Mouse (Mus musculus): Measurements from ENCODE around the gene Lin28b.

Gene Lin28b

DNA sequence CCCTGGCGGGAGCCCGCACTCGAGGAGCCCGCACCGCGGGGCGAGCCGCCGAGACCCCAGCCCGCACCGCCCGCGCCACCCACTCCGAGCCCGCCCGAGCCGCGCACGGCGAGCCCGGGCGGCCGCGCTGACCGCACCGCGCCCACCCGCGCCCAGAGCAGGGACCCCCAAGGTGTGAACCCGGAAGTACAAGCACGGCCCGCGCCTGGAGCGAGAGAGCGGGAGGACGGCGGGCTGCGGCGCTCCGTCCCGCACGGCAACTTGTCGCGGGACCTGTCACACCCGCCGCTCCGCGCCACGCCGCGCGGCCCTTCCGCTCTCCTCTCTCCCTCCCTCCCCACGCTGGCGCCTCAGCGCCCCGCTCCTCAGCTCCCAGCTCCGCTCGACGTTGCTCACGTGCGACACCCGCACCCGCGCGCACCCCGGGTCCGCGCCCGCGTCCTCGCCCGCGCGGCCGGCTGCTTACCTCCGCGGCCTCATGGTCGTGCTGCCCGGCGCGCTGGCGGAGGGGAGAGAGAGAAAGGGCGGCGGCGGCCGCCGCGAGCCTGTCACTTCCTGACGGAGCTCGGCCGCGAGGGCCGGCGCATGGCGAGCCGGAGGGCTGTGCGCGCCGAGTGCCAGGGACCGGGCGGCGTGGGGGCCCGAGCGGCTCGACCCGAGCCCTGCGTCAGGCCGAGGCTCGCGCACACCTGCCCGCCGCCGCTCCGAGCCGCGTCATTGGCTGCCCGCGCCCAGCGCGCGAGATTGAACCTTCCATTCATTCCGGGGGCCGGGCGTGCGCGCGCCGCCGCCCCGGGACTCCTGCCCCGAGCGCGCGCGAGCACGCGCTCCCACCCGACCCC, at the start of gene Lin28b:
Gene Lin28b, minus strand, starts transcription at position 635 of the 842 bp plus-strand sequence.
- ATAC-seq (ENCODE audit: insufficient number of reproducible peaks, low FRiP score, low TSS enrichment), result peak; percentile 79

DNA sequence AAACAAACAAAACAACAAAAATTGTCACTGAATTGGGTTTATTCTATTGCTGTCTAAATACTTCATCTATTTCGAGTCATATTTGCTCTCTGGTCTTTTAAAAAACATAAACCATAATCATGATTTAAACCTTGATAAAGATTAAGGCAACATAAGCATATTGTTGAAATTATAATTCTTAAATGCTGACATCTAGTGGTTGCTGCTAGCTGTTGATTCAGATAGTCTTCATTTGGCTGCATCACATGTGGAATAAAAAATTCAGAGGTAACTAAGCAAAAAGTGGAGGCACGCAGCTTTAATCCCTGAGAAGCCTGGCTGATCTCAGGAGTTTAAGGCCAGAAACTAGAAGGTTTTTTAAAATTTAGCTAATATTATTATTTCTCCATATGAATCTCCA, 25.6 kb upstream of the Lin28b start:
- no peak for ATAC-seq (ENCODE audit: insufficient number of reproducible peaks, low FRiP score, low TSS enrichment)

DNA sequence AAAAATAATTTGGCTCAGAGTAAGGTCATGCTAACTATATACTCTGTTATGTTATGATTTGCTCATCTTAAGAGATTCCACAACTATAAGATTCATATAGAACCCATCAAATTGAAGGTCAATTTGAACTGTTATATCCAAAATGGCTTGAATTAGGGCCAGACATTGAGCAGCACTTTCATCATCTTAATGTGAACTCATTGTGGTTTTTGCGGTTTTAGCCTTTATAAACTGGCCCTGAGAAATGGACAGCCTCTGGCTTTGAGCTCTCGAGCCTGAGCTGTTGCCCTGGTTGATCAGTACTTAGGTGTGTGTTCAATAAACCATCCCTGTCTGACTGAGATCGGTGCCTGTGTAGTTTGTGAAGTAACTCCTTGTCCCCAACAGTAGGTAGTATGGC, 24.5 kb upstream of the Lin28b start:
- ATAC-seq (ENCODE audit: insufficient number of reproducible peaks, low FRiP score, low TSS enrichment), result no peak

DNA sequence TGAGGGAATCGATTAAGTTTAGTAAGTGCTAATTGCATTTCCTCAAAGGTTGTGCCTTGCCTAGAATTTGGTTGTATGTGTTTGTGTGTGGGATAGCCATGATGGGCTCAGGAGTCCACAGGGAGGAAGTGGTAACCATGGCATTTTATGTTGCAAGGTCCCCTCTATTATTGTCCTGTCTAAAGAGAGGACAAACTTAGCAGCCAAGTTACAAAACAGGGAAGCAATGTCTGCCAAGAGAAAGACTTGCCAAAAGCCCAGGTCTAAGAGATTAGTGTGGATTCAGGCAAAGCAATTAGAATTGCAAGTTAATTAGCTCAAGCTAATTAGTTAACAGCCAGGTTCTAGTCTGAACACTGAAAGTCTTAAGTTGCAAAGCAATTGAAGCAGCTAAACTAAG, 14.1 kb upstream of the Lin28b start:
- ATAC-seq (ENCODE audit: insufficient number of reproducible peaks, low FRiP score, low TSS enrichment), result no peak

DNA sequence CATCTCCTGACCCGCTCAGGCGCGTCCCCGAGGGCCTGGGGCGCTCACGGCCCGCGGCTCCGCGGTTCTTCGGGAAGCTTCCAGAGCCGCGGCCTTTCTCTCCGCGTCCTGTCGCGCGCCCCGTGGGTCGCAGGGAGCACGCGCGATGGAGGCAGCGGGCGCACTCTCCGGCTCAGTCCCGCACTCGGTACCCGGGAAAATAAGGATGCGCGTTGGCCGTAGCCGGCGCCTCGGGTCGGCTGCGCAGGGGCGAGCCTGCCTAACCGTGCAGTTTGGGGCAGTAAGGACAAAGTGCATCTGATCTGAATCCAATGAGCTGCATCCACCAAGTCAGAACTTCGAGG, 380 bp upstream of the Lin28b start:
- peak; percentile 45; the same call in 1 of the 2 replicates for ATAC-seq (ENCODE audit: insufficient number of reproducible peaks, low FRiP score, low TSS enrichment)

DNA sequence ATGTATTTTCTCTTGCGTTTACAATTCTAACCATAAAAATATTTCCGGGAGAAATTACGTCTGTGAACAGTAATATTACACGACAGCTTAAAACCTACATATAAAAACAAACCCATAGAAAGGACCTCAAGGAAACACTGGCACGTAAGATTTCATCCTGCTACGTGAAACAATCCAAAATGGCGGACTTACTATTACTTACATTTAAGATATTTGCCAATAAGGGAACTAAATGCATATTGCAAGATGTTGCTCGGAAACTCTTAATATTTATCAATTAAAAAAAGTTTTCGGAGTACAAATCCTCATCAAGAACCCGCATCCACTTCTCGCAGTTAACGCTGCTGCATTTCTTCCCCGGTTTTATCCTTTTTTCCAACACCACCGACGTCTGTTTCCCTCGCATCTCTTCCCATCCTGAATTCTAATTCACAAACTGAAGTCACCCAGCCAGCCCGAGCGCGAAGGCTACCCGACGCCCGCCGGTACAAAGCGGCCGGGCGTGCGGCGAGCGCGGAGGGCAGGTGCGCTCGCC, 902 bp downstream of the Lin28b start:
- ATAC-seq (ENCODE audit: insufficient number of reproducible peaks, low FRiP score, low TSS enrichment), result no peak; the same call in 1 of the 2 replicates

DNA sequence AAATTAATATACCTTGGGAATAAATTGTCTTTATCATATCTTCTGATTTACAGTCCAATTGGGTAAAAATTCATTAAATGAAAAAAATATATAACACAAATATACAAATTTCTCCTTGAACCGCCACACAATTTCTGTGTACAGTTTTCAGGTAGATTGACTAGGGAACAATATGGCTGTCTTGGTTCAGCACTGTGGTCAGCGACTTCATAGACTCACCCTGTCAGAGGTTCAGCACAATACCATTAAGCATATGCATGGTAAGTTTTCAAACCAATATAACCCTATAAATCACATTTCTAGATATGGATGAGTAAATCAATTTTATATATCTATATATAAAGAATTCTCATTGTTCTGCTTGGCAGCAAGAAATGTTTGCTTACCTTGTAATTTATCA, 3.0 kb downstream of the Lin28b start:
- no peak for ATAC-seq (ENCODE audit: insufficient number of reproducible peaks, low FRiP score, low TSS enrichment)

DNA sequence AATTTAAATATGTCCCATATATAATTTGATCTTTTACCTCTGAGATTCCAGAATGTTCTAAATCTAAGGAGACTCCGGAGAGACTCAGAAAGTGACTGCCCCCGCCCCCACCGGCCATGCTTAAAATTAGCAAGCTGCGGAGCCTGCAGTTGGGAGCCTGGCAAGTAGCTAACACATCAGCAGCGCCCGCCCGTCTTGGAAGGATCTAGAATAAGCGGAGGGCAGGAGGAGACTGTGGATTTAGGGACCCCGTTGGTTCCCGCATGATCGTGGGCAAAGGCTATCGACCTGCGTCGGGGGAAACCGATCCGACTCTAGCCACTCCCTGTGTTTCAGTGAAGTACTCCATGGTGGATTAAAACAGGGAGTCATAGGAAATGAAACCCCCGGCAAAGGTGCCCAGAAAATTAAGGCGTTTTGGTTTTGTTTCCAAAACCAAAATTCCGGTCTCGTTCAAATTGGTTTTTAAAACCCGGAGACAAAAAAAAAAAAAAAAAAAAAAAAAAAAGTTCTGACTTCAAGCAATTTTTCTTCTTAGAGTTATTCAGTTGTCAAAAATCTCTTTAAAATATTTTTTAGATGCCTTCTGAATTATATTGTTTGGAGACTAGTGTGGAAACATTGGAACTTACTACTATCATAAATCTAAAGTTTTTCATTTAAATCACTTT, 12.4 kb downstream of the Lin28b start:
- no peak for ATAC-seq (ENCODE audit: insufficient number of reproducible peaks, low FRiP score, low TSS enrichment)

DNA sequence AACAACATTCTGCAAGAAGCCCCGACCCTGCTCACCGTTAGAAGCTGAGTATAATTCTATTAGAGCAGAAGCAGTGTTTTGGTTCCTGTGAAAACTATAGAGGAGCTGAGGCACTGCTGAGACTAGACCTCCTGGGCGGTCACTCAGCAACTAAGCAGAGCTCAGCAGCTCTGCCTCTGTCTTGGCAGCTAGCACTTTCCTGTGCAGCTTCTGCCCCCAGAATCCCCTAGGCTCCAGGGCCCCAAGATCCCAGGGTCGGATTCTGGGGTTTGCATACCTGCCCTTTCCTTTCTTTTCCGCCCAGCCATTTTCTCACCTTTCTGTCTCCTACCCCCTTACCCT, 13.1 kb downstream of the Lin28b start:
- ATAC-seq (ENCODE audit: insufficient number of reproducible peaks, low FRiP score, low TSS enrichment), result no peak

DNA sequence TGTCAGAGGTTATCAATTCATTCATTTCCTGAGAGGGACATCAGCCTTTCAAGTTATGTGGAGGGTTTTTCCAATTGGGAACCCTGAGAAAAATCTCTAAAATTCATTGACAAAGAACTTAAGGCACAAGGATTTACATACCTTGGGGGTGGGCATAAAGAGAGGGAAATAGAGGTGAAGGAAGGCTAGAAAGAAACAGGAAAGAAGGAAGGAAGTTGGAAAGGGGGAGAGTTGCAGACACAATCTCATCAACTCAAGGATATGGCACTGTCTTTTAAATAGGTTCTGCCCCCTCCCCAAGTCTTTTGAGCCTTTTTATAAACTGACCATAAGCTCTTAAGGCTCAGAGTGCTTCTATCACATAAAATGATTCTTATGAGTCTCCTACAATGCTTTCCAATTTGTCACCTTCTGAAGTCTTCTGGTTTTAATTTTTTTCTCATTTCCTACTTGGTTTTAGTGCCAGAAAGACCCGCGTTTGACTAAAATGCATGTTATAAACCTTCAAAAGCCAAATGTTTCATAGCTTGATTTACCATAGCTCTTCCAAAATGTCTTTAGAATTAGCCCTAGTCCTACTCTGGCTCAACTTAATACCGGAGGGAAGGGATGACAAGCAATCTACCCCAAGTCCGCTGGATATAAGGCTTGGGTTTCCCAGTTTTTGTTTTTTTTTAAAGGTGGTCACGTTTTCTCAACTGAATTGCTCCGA, 13.6 kb downstream of the Lin28b start:
- ATAC-seq (ENCODE audit: insufficient number of reproducible peaks, low FRiP score, low TSS enrichment), result no peak

DNA sequence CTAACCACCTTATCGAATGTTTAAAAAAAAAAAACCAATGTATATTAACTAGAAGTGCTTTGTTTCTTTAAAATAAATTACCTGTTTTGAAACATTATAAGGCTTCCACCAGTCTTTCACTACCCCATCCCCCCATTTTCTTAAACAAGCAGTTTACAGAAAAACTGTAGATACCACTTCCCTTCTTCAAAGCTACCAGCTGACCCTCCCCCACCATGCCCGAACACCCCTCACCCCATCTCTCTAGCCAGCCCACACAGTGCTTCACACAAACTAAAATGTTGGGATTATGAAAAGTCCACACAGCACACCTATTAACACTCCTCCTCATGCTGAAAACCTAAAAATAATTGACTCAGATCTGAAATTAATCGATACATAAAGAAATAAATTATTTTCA, 14.9 kb downstream of the Lin28b start:
- ATAC-seq (ENCODE audit: insufficient number of reproducible peaks, low FRiP score, low TSS enrichment), result no peak

DNA sequence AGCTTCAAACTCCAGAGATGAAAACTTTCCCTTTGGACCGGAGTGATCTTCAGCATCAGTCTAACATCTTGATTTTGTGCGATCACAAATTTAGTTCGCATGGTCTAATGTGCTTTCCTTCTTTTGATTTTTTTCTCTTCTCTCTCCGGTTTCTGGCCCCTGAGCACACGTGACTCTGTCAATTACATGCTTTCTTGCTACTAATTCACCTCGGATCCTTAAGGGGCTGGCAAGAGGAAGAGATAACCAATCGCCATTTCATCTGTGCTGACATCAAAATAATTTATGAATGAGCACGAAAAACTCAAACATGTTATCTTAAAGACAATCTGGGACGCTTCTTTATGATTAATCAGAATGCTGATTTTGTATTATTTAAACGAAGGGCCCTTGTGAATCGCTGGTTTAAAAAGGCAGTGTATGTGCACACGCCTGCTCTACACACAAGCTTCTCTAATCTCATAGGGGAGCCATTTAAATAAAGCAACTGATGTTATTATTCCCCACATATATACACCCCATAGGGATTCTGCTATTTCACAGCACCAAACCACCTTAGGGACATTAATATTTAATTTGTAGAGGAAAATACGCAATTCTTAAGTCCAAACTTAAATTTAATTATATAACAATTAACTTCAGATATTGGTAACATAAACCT, 16.0 kb downstream of the Lin28b start:
- no peak for ATAC-seq (ENCODE audit: insufficient number of reproducible peaks, low FRiP score, low TSS enrichment)

DNA sequence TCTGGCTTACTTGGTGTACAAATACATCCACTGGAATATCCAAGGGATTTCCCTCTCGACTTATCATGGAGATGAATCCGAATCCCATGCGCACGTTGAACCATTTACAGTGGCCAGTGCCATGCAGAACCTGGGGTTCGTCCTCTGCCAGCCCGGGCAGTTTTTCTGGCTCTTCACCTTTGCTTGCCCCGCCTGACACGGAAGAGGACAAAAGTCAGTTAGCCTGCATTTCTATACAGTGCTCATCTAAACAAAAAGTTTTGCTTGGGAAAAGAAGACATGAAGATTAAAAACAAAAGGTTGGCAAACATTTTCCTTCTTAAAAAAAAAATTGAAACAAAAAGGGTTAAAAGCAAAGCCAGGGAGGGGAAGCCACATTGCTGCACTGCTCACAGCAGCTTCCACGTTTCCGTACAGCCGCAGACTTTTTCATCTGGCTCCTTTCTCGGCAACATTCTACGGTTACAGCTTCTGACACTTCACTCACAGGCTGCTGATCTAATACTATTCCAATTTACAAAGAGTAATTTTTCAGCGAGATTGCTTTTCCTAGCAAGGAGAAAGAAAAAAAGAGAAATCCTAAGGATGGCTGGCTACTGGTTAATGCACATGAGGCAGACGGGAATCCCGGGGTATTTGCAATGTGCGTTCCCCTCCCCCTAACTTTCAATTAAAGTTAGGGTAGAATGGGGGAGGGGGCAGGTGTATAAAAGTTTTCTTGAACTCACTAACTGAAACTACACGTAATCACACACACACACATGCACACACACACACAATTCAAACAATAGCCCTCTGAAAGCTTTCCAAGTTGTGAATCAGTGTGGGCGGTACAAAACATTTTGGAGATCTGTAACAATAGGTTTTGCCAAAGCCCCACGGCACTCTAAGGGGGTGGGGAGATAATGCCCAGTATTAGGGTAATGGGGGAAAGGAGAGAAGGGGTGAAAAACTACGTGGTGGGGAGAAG, 16.9 kb downstream of the Lin28b start:
- ATAC-seq (ENCODE audit: insufficient number of reproducible peaks, low FRiP score, low TSS enrichment), result no peak

DNA sequence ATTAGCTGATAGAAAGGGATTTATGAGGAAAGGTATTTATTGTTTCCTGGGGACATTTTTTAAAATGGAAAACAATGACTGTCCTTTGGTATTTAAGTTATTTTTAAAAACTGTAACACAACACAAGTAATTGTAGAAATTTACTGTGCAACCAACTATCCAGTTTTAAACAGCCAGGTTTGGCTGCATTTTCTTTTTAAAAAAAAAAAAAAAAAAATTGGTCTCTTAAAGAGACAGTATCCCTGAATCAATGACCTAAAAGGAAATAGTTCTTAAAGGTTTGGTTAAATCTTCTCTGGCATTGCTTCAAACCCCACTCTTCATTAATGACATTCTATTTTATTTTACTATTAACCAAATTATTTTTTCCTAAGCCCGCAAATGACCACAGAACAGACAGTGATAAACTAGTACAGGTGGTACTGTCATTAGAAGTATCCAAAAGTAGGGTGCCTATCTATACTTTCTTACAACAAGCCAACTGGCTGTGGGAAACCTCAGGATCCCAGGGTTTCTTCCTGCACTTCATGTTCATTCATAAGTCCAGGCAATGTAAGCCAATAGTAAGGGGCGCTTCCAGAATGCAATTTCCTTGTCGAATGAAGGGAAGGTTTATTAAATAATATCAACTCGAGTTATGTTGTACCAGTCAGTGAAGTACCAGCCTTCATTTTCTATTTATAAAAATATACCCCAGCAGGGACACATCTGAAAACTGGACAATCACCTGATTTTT, 17.8 kb downstream of the Lin28b start:
- ATAC-seq (ENCODE audit: insufficient number of reproducible peaks, low FRiP score, low TSS enrichment), result no peak

DNA sequence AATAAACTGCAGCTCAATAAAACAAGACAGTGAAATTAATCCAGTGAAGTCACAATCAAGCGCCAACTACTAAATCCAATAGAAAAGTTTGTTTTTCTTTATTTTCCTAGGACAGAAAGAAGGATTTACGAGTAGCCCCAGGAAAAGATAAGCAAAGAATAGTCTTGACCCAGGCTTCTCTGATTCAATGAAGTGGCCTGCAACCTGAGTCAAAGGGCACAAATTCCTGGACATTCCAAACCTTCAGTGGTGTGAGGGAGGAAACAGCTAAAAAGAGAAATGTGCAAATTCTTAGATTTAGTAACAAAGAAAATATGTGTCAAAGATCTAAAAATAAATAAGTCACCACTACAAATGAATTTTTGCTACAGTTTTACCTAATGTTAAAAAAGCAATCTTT, 27.6 kb downstream of the Lin28b start:
- no peak for ATAC-seq (ENCODE audit: insufficient number of reproducible peaks, low FRiP score, low TSS enrichment)

DNA sequence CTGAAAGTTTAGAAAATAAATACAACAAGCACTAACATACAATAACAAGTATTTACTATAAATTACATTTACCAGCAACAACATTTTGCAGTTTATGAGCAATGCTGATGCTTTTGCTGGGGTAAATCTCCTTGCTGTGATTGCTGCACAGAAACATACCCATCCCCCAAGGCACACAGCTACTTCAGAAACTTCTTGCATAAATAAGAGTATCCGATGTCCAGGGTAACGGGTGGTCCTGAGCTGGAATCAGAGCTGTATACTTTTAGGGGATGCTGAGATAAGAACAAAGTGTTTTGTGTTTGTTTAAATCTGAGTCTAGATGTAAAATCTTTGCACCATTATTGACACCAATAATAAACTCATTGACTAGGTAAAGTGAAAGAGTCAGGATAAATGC, 28.1 kb downstream of the Lin28b start:
- ATAC-seq (ENCODE audit: insufficient number of reproducible peaks, low FRiP score, low TSS enrichment), result no peak

DNA sequence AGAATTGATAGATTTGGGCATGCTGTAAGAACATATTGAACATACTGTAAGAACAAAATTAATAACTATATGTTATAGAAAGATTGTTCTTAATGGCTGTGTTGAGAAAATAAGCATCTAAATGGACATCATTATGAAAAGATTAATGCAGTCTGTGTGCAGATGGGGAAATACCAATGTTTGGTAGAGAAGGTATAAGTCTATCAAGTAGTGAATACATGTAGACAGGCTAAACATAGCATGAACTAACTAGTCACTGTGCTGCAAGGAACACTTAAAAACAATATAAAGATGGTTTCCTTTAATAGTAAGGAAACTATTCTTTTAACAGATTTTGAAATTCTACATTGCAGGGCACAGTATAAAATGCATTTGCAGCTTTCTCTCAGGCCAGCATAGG, 39.6 kb downstream of the Lin28b start:
- ATAC-seq (ENCODE audit: insufficient number of reproducible peaks, low FRiP score, low TSS enrichment), result no peak

DNA sequence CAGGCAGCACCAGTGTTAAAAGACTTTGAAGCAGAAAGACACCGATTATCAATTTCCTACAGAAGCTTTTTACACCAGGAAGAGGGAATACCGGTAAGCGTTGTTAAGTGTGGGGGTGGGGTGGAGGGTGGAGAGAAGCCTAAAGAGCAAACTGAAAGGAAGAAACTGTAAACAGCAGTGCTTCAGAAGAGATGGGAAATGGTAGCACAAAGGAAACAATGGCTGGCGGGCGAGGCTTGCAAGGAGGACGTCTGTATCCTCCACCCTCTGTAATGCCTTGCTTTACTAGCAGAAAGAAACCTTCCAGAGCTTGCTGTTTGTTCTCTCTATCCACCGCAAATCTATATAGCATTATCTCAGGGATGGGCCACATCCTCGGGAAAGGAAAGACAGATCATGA, 40.0 kb downstream of the Lin28b start:
- ATAC-seq (ENCODE audit: insufficient number of reproducible peaks, low FRiP score, low TSS enrichment), result no peak

DNA sequence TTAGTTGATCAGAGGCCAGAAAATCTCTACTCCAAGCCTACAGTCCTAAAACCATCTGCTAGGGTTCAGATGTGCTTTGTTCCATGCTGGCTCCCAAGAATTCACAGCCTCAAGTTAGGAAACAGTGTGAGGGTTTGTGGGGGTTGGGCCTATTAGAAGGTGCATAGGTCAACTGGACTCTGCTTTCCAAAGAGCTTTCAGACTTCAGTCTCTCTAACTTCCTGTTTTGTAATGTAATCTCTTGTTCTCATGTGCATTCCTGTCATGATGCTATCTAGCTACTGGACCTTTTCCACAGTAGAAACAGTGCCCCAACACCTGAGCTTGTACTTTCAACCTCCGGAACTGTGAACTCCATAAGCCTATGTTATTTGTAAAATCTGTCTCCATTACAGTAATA, 63.8 kb downstream of the Lin28b start:
- ATAC-seq (ENCODE audit: insufficient number of reproducible peaks, low FRiP score, low TSS enrichment), result no peak

All from cerebellum, adult (tissue).